Mouse (Mus musculus): Measurements from ENCODE around the gene Olfr493.

Olfr493 gene

GRCm38 (mm10) chr7:108346879-108347278 is at the start of gene Olfr493:
Olfr493 (minus strand) TSS chr7:108346979.
- DNase-seq (ENCODE audit: low read depth) = no peak

- DNase-seq (ENCODE audit: low read depth) = no peak
Measured at GRCm38 (mm10) chr7:108392867-108393266, 46.1 kb upstream of the Olfr493 start, which contains the start of gene Olfr495. Olfr495 (plus strand) TSS chr7:108393167.

- no peak for DNase-seq (ENCODE audit: low read depth)
Measured at GRCm38 (mm10) chr7:108365035-108365434, 18.3 kb upstream of the Olfr493 start, which contains the start of gene Olfr494. Olfr494 (plus strand) TSS chr7:108365335.

GRCm38 (mm10) chr7:108323574-108323973 is 23.2 kb downstream of the Olfr493 start, which contains the start of gene Olfr492:
Olfr492 (minus strand) TSS chr7:108323674.
- DNase-seq (ENCODE audit: low read depth) = no peak

DNA sequence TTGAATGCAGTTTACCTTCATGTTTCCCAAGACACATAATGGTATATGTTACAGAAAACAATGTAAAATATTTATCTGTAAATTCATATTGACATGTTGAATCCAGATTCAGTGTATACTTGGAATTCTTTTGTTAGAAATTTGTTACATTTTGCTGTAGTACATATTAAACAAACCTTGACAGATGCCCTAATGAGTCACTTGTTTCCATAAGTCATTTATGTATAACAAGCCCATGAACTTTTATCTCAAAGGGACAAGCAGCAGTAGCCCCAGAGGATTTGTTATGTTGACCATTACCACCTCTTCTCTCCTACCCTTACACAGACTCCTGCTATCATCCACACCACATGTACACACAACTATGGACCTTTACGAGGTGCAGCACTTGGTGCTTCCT is 33.6 kb downstream of the Olfr493 start, which contains the start of gene Olfr491:
Olfr491 (plus strand) TSS at position 301 of the 400 bp plus-strand sequence.
- no peak for DNase-seq (ENCODE audit: low read depth)

All from naive thymus-derived CD4-positive, alpha-beta T cell, adult 2 months (primary cell).